Mouse (Mus musculus): ENCODE measurements around the gene Zmiz1. TPM values are rescaled to one million over a fixed set of nuclear protein-coding genes. Genes with fewer than 3 reads are reported as not detected.

The Zmiz1 gene
- polyA plus RNA-seq, 1 experiment = 54.1 TPM

DNA sequence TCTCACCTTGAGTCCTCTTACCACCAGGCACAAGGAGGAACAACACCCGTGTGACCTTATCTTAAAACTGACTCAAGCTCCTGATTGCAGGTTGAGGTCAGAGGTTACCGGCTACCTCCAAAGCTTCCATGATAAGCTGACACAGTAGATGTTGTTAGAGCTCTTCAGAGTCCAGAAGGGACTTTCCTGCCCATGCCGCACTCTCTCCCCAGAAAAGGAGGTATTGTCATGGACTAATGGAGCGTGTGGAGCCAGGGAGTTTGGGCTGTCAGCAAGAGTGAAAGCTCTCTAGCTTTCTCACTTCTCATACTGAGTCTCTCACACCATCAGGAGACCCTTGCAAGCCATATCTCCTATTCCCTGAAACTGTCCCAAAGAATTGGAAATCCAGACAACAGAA lies 158.3 kb downstream of the Zmiz1 start:
- TF ChIP-seq GATA1 (IDR thresholded peaks at IDR 0.05; ENCODE audit: borderline replicate concordance, low read length) (no peak), FLI1 (IDR thresholded peaks at IDR 0.05; ENCODE audit: low read length) (no peak)
- Histone ChIP-seq H3K27me3 (replicated peaks) (no peaks in the 10 kb centered on the region), H3K4me1 (peaks cover 95% of the 10 kb centered on the region), H3K36me3 (replicated peaks; ENCODE audit: low read length) (peaks cover 84% of the 10 kb centered on the region), H3K4me3 (replicated peaks) (no peak overlapping the region), H3K9me3 (no peaks in the 10 kb centered on the region)

DNA sequence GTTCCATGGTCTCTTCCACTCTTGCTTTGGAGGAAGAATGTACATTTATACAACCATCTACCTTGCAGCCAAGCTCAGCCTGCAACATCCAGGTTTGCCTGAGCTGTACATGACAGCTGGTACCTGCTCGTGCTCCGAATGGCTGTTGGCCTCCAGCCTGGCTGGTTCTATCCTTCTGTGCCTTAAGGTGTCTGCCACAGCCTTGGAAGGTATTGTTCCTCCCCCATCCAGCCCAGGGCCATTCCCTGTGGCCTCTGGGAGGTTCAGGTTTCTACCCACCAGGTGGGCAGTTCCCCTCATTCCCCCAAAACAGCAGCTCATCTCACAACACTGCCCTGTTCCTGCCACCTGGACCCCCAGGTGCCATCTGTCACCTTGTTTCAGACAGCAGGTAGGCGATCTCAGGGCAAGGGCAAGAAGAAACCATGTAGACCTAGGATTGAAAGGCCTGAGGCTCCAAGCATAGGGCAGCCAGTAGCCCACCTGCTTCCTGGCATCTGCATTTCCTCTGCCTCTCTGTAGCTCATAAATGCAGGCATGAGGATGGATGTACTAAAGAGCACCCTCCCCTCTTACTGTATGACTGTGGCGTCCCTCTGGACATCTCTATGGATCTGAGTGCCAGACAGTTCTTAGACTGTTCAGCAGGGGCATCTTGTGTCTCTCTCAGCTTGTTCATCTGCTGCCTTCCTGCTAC lies 160.2 kb downstream of the Zmiz1 start:
- H3K9me3 ChIP-seq = no peaks in the 10 kb centered on the region
- H3K4me3 ChIP-seq (replicated peaks) = no peak overlapping the region
- H3K4me1 ChIP-seq = peaks cover 95% of the 10 kb centered on the region
- no peaks in the 10 kb centered on the region for H3K27me3 ChIP-seq (replicated peaks)
- no peak for TF ChIP-seq FLI1 (IDR thresholded peaks at IDR 0.05; ENCODE audit: low read length)
- no peak for TF ChIP-seq GATA1 (IDR thresholded peaks at IDR 0.05; ENCODE audit: borderline replicate concordance, low read length)
- H3K36me3 ChIP-seq (replicated peaks; ENCODE audit: low read length) = peaks cover 97% of the 10 kb centered on the region

DNA sequence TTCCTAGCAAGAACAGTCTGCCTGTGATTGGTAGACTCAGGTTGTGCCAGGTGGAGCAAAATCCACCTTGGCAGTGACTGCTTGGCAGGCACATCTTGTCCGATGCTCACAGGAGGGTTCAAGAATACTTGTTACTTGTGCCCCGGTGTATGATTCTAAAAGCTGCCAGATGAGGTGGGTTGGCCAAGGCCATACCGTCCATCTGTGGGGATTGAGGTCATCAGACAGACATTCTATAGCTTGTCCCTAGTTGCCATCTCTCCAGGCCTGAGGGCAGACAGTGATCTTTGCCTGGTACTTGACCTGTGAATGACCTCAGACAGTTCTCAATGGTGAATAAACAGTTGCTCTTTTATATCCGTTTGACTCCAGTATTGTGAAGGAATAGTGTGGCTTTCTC lies 161.8 kb downstream of the Zmiz1 start:
- Histone ChIP-seq H3K4me3 (replicated peaks) (peak overlapping the region; percentile 11), H3K9me3 (no peaks in the 10 kb centered on the region), H3K4me1 (peaks cover 95% of the 10 kb centered on the region), H3K36me3 (replicated peaks; ENCODE audit: low read length) (peaks cover 97% of the 10 kb centered on the region), H3K27me3 (replicated peaks) (no peaks in the 10 kb centered on the region)
- TF ChIP-seq FLI1 (IDR thresholded peaks at IDR 0.05; ENCODE audit: low read length) (no peak), GATA1 (IDR thresholded peaks at IDR 0.05; ENCODE audit: borderline replicate concordance, low read length) (no peak)

DNA sequence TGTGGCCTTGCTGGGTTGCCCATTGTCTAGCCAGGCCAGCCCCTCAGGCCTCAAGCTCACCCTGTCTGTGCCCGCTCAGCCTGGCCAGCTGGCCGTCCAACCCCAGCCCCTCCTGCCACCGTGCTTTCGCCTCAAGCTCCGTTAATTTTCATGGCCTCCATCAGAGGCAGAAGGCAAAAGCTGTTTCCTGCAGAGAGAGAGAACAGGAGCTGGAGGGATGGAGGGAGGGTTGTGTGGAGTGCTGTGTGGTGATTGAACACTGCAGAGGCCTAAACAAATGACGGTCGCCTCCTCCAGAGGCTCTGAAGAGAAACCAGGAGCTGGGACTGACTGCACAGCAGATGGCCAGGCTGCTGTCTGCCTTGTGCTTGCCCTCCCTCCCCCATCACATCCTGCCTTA lies 164.7 kb downstream of the Zmiz1 start:
- Histone ChIP-seq H3K4me3 (replicated peaks) (no peak overlapping the region), H3K4me1 (peaks cover 100% of the 10 kb centered on the region), H3K9me3 (no peaks in the 10 kb centered on the region), H3K27me3 (replicated peaks) (no peaks in the 10 kb centered on the region), H3K36me3 (replicated peaks; ENCODE audit: low read length) (peaks cover 98% of the 10 kb centered on the region)
- TF ChIP-seq FLI1 (IDR thresholded peaks at IDR 0.05; ENCODE audit: low read length) (no peak), GATA1 (IDR thresholded peaks at IDR 0.05; ENCODE audit: borderline replicate concordance, low read length) (no peak)

DNA sequence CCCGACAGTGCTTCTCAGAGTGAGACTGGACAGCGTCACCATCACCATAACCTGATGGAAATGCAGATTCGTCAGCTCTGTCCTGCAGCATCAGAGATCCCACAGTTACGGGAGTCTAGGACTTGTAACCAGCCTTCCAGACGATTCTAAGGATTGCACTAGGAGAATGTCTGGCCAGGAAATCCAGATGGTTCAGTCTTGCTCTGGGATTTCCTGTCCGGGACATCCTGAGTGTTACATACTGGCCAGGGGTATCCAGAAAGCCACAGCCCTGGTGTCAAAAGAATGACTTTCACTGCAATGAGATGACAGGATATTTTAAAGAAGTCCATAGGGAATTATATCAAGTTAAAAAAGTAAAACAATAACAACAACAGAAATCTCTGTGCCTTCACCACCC lies 165.7 kb downstream of the Zmiz1 start:
- peaks cover 98% of the 10 kb centered on the region for H3K36me3 ChIP-seq (replicated peaks; ENCODE audit: low read length)
- H3K27me3 ChIP-seq (replicated peaks) = no peaks in the 10 kb centered on the region
- peaks cover 100% of the 10 kb centered on the region for H3K4me1 ChIP-seq
- TF ChIP-seq FLI1 (IDR thresholded peaks at IDR 0.05; ENCODE audit: low read length) = no peak
- no peak for TF ChIP-seq GATA1 (IDR thresholded peaks at IDR 0.05; ENCODE audit: borderline replicate concordance, low read length)
- H3K9me3 ChIP-seq = no peaks in the 10 kb centered on the region
- no peak overlapping the region for H3K4me3 ChIP-seq (replicated peaks)

DNA sequence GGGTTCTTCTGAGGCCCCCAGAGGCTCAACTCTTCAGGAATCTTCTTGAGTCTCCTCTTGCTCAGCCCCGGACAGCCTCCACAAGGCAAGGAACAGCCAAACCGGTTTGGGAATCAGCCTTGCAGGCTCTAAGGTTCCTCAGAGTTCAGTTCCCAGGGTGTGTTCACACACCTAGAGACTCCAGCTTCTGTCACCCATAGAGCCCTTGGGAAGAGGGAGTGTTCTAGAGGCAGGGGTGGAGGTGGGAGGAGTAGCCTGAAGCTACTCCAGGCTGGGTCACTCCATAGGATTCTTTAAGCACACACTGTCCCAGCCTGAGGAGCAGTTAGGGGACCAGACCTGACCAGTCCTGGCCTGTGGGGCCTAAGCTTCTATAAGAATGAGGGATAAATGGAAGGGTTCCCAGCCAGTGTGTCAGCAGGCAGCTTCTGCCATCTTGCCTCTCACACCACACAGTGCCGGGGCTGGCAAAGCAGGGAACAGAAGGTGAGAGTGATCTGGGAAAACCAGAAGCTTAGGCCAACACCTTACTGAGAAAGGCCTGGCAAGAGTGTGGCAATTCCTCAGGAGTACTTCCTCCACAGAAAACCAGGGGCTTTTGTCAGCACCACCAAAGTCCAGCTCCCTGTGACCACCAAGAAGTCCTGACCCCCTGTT lies 168.7 kb downstream of the Zmiz1 start:
- no peaks in the 10 kb centered on the region for H3K9me3 ChIP-seq
- H3K4me3 ChIP-seq (replicated peaks) = no peak overlapping the region
- peaks cover 97% of the 10 kb centered on the region for H3K36me3 ChIP-seq (replicated peaks; ENCODE audit: low read length)
- H3K4me1 ChIP-seq = peaks cover 100% of the 10 kb centered on the region
- TF ChIP-seq FLI1 (IDR thresholded peaks at IDR 0.05; ENCODE audit: low read length) = no peak
- no peak for TF ChIP-seq GATA1 (IDR thresholded peaks at IDR 0.05; ENCODE audit: borderline replicate concordance, low read length)
- H3K27me3 ChIP-seq (replicated peaks) = no peaks in the 10 kb centered on the region

DNA sequence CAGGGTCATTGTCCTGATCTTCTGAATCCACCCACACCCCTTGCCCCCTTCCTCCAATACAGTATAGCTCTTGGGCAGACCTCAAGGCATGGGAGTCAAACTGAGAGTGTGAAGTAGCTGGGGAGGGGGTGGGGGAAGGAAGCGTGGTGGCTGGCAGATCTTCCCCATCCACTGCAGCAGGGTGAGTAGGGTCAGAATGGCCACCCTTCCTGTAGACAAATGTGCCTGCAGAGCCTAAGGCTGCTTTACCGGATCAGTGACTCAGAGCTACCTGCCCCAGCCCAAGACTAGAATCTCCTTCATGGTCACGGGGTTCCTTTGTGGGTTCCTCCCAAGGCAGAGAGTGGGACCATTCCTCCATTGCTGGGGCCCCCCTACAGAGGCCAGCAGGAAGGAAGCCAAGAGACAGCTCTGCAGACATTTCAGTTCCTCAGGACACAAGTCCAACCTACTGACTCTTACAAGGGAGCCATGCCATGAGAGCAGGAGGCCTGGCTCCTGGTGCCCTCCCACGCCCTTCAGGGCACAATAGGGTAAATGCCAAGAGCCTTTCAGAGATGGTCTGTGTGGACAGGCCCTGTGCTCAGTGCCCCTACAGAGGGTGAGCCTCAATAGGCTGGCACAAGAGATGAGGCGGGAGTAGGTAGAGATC lies 169.6 kb downstream of the Zmiz1 start:
- H3K27me3 ChIP-seq (replicated peaks) = no peaks in the 10 kb centered on the region
- peaks cover 100% of the 10 kb centered on the region for H3K4me1 ChIP-seq
- TF ChIP-seq GATA1 (IDR thresholded peaks at IDR 0.05; ENCODE audit: borderline replicate concordance, low read length) (no peak), FLI1 (IDR thresholded peaks at IDR 0.05; ENCODE audit: low read length) (no peak)
- peaks cover 97% of the 10 kb centered on the region for H3K36me3 ChIP-seq (replicated peaks; ENCODE audit: low read length)
- H3K9me3 ChIP-seq = no peaks in the 10 kb centered on the region
- peak overlapping the region; percentile 76 for H3K4me3 ChIP-seq (replicated peaks)

DNA sequence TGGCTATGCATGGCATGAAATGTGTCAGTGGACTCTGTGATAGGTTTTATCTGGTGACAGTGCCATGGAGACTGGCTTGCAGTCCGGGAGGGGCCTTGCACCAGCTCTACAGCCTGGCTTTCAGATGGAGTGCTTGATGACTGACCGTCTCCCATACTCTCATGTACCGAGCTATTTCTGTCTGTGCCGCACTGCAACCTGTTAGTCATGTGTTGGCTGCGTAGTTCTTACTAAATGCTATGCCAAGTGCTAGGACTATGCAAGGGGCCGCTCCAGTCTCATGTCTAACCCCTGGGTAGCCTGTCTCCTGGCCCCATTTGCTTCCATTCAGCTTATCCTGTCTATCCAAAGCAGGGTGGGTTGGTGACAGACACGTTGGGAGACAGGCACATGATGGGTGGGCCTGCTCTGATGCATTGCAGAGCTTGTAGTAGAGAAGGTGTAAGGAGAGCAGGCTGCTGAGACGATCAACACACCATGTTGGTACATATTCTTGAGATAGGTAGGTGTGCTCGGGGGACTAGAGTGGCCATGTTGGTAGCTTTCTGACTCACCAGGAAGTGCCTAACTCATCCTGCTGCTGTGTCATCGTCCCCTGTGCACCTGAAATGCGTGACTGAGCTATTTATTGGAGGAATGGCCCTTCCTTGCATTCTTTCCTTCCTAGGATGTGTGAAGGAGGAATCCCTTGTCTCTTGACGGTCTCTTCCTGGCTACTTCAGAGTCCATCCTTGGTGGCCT lies 171.1 kb downstream of the Zmiz1 start:
- Histone ChIP-seq H3K4me1 (peaks cover 100% of the 10 kb centered on the region), H3K9me3 (no peaks in the 10 kb centered on the region), H3K27me3 (replicated peaks) (no peaks in the 10 kb centered on the region), H3K4me3 (replicated peaks) (peak overlapping the region; percentile 13), H3K36me3 (replicated peaks; ENCODE audit: low read length) (peaks cover 90% of the 10 kb centered on the region)
- TF ChIP-seq GATA1 (IDR thresholded peaks at IDR 0.05; ENCODE audit: borderline replicate concordance, low read length) = no peak
- TF ChIP-seq FLI1 (IDR thresholded peaks at IDR 0.05; ENCODE audit: low read length) = no peak

DNA sequence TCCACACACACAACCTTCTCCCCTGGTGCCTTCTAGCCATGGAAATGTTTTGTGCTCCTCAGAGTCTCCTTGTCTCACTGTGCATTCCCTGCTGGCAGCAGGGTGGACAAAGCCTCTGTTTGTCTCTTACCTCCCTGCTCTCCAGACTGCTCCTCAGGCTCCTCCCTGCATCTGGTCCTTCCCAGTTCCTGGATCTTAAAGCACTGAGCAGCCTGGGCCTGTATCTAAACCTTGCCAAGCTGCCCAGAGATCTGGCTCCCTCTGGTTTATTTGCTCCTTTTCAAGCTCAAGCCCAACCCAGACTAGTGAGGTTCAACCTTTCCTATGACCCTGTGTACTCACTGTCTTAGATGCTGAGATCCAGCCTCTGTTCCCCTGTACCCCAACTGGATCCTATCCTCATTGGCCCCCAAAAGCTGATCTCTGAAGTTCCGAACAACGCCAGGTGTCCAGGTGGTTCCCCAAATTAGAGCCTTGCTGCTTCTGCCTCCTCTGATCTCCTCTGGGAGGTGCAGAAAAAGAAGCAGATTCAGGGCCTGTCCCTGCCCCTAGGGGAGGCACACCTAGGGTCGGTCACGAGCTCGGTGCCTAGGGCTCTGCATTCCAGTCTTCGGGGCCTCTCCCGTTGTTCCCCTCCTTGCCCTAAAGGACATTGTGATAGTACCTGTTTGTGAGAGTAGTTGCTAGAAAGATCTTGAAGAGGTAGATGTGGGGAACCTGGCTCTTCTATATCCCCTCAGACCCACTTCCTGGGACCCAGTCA lies 171.8 kb downstream of the Zmiz1 start:
- Histone ChIP-seq H3K36me3 (replicated peaks; ENCODE audit: low read length) (peaks cover 90% of the 10 kb centered on the region), H3K27me3 (replicated peaks) (no peaks in the 10 kb centered on the region), H3K4me3 (replicated peaks) (no peak overlapping the region), H3K4me1 (peaks cover 100% of the 10 kb centered on the region), H3K9me3 (no peaks in the 10 kb centered on the region)
- TF ChIP-seq FLI1 (IDR thresholded peaks at IDR 0.05; ENCODE audit: low read length) (no peak), GATA1 (IDR thresholded peaks at IDR 0.05; ENCODE audit: borderline replicate concordance, low read length) (no peak)
